Mouse (Mus musculus): ENCODE measurements around the gene Abca15.

- TF ChIP-seq CTCF (IDR thresholded peaks at IDR 0.05; ENCODE audit: borderline replicate concordance, extremely low read depth, insufficient read depth, insufficient read length) = no peak
- no peak for TF ChIP-seq POLR2A (IDR thresholded peaks at IDR 0.05; ENCODE audit: borderline replicate concordance, extremely low read depth, insufficient read depth, insufficient read length, poor library complexity, severe bottlenecking)
These were observed 12.4 kb upstream of the Abca15 start for GRCm38 (mm10) chr7:120316086-120316485.

All from brain, embryonic 14.5 days (tissue).